Mouse (Mus musculus): ENCODE data around the gene Mcpt8.
A peak's percentile ranks its signal among the peaks of the same experiment; 100 is the strongest.
"Not testable (repeated sequence)": the region's sequence is repeated elsewhere in the genome, so short reads cannot be mapped to it uniquely, and the experiment has no call there.

The Mcpt8 gene

GRCm38 (mm10) chr14:56085167-56085566, at the start of gene Mcpt8:
TSS of gene Mcpt8 (minus strand) at chr14:56085273.
- DNase-seq (ENCODE audit: low spot score), result no peak

GRCm38 (mm10) chr14:56133675-56134074, 48.6 kb upstream of the Mcpt8 start:
- not testable (repeated sequence) for DNase-seq (ENCODE audit: low spot score)

GRCm38 (mm10) chr14:56132508-56132907, 47.4 kb upstream of the Mcpt8 start, which contains the start of gene Gzmd:
TSS of gene Gzmd (minus strand) at chr14:56132608.
- DNase-seq (ENCODE audit: low spot score), result not testable (repeated sequence)

GRCm38 (mm10) chr14:56128341-56128740, 43.3 kb upstream of the Mcpt8 start:
- DNase-seq (ENCODE audit: low spot score), result no peak

GRCm38 (mm10) chr14:56123516-56123915, 38.4 kb upstream of the Mcpt8 start:
- no peak for DNase-seq (ENCODE audit: low spot score)

- no peak for DNase-seq (ENCODE audit: low spot score)
Measured at GRCm38 (mm10) chr14:56120525-56120924, 35.5 kb upstream of the Mcpt8 start, which contains the start of gene Gzme. TSS of gene Gzme (minus strand) at chr14:56120625.

- DNase-seq (ENCODE audit: low spot score), result not testable (repeated sequence)
Measured at GRCm38 (mm10) chr14:56115531-56116310, 30.6 kb upstream of the Mcpt8 start.

- DNase-seq (ENCODE audit: low spot score), result no peak
Measured at GRCm38 (mm10) chr14:56105447-56106180, 20.5 kb upstream of the Mcpt8 start.

- DNase-seq (ENCODE audit: low spot score), result no peak
Measured at GRCm38 (mm10) chr14:56105016-56105415, 19.9 kb upstream of the Mcpt8 start.

- no peak for DNase-seq (ENCODE audit: low spot score)
Measured at GRCm38 (mm10) chr14:56103452-56103851, 18.4 kb upstream of the Mcpt8 start.

GRCm38 (mm10) chr14:56102386-56102785, 17.3 kb upstream of the Mcpt8 start, which contains the start of gene Ctsg:
TSS of gene Ctsg (minus strand) at chr14:56102574.
- no peak for DNase-seq (ENCODE audit: low spot score)

GRCm38 (mm10) chr14:56098940-56099339, 13.9 kb upstream of the Mcpt8 start:
- DNase-seq (ENCODE audit: low spot score), result peak; percentile 3

GRCm38 (mm10) chr14:56097597-56097996, 12.5 kb upstream of the Mcpt8 start:
- DNase-seq (ENCODE audit: low spot score), result no peak

GRCm38 (mm10) chr14:56093353-56093752, 8.3 kb upstream of the Mcpt8 start:
- DNase-seq (ENCODE audit: low spot score), result no peak

GRCm38 (mm10) chr14:56086711-56087110, 1.6 kb upstream of the Mcpt8 start:
- DNase-seq (ENCODE audit: low spot score), result no peak

- DNase-seq (ENCODE audit: low spot score), result no peak
Measured at GRCm38 (mm10) chr14:56082016-56082415, 3.1 kb downstream of the Mcpt8 start.

GRCm38 (mm10) chr14:56062213-56062612, 22.9 kb downstream of the Mcpt8 start, which contains the start of gene Mcpt4:
TSS of gene Mcpt4 (minus strand) at chr14:56062313.
- DNase-seq (ENCODE audit: low spot score), result not testable (repeated sequence)

- DNase-seq (ENCODE audit: low spot score), result no peak
Measured at GRCm38 (mm10) chr14:56057722-56058121, 27.4 kb downstream of the Mcpt8 start.

- no peak for DNase-seq (ENCODE audit: low spot score)
Measured at GRCm38 (mm10) chr14:56055408-56055807, 29.7 kb downstream of the Mcpt8 start.

- not testable (repeated sequence) for DNase-seq (ENCODE audit: low spot score)
Measured at GRCm38 (mm10) chr14:56041792-56042191, 43.3 kb downstream of the Mcpt8 start, which contains the start of gene Mcpt2. TSS of gene Mcpt2 (plus strand) at chr14:56042041.

GRCm38 (mm10) chr14:56034433-56034832, 50.6 kb downstream of the Mcpt8 start:
- no peak for DNase-seq (ENCODE audit: low spot score)
